Mouse (Mus musculus): ENCODE measurements around the gene Spag9. TPM values are rescaled to one million over a fixed set of nuclear protein-coding genes. Genes with fewer than 3 reads are reported as not detected.

Spag9 gene
- polyA plus RNA-seq, 1 experiment from 2014 or later = 40.4 TPM

DNA sequence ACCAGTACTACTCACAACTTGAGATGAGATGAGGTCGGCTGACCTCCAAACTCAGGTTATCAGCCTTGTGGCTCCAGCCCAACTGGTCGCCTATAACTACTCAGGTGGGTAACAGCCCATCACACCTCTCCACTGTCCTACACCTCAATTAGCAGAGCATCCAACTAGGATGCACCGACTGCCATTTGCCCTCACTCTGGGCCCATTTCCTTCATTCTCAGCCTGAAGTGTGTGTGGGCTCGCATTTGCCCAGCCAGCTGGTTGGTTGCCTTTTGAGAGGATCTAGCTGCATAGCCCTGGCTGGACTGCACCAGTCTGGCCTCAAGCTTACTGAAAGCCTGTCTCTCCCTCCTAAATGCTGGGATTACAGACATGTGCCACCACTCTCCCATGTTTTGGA lies 38.1 kb upstream of the Spag9 start:
- no peaks in the 10 kb centered on the region for H3K27me3 ChIP-seq (ENCODE audit: control insufficient read depth, insufficient read depth, low read length)
- peaks cover 24% of the 10 kb centered on the region for H3K36me3 ChIP-seq (ENCODE audit: control insufficient read depth, insufficient read depth, low read length)
- no peak overlapping the region for H3K27ac ChIP-seq (ENCODE audit: low read depth, low read length)
- H3K9me3 ChIP-seq (replicated peaks; ENCODE audit: control insufficient read depth, low read length) = no peaks in the 10 kb centered on the region
- 71% methylated on average over 4 of the region's 4 CpGs for WGBS (ENCODE audit: insufficient replicate concordance)
- no peak overlapping the region for H3K9ac ChIP-seq (ENCODE audit: low read depth, low read length)
- H3K4me2 ChIP-seq = no peak overlapping the region
- peaks cover 10% of the 10 kb centered on the region for H3K4me1 ChIP-seq (ENCODE audit: control insufficient read depth, insufficient read depth, low read length)
- no peak for ATAC-seq (replicated peaks; ENCODE audit: insufficient number of reproducible peaks, low FRiP score, low TSS enrichment)
- no peak overlapping the region for H3K4me3 ChIP-seq (ENCODE audit: low read depth, low read length)

DNA sequence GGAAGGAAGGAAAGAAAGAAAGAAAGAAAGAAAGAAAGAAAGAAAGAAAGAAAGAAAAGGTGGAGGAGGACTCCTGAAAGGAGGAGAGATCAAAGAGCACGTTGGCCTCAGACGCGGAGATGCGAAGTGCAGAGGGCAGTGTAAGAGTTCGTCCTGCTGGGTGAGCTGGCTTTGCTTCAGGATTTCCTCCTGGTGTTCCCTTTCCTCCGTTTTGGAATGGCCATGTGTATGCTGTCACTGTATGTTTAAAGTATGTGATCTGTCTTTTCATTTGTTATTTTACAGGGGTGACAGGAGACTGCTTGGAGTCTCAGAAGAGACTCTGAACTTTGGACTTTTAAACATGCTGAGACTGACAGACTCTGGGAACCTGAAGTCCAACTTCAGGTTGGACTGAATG lies 34.4 kb upstream of the Spag9 start:
- WGBS (ENCODE audit: insufficient replicate concordance) = 89% methylated on average over 6 of the region's 6 CpGs
- H3K4me2 ChIP-seq = no peak overlapping the region
- no peak overlapping the region for H3K27ac ChIP-seq (ENCODE audit: low read depth, low read length)
- peaks cover under 1% of the 10 kb centered on the region for H3K4me1 ChIP-seq (ENCODE audit: control insufficient read depth, insufficient read depth, low read length)
- H3K4me3 ChIP-seq (ENCODE audit: low read depth, low read length) = no peak overlapping the region
- H3K9ac ChIP-seq (ENCODE audit: low read depth, low read length) = no peak overlapping the region
- ATAC-seq (replicated peaks; ENCODE audit: insufficient number of reproducible peaks, low FRiP score, low TSS enrichment) = no peak
- H3K36me3 ChIP-seq (ENCODE audit: control insufficient read depth, insufficient read depth, low read length) = peaks cover 33% of the 10 kb centered on the region
- H3K9me3 ChIP-seq (replicated peaks; ENCODE audit: control insufficient read depth, low read length) = no peaks in the 10 kb centered on the region
- H3K27me3 ChIP-seq (ENCODE audit: control insufficient read depth, insufficient read depth, low read length) = no peaks in the 10 kb centered on the region

DNA sequence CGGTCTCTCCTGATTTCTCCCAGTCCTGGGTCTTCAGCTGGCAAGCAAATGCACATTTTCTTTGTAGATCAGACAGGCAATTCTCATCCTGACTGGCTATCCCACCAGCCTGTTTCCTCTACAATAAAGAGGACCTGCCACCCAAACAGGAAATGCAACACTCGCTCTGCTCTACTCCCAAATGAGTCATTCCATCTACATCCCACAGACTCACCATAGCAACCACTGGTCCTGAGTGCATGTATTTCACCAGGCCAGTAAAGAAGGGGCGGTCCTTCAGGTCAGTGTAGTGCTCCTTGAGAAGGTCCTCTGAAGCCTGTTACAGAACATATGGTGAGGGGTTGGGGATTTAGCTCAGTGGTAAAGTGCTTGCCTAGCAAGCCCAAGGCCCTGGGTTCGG lies 32.9 kb upstream of the Spag9 start:
- H3K4me3 ChIP-seq (ENCODE audit: low read depth, low read length) = no peak overlapping the region
- no peaks in the 10 kb centered on the region for H3K9me3 ChIP-seq (replicated peaks; ENCODE audit: control insufficient read depth, low read length)
- H3K27me3 ChIP-seq (ENCODE audit: control insufficient read depth, insufficient read depth, low read length) = no peaks in the 10 kb centered on the region
- 79% methylated on average over 4 of the region's 4 CpGs for WGBS (ENCODE audit: insufficient replicate concordance)
- H3K4me1 ChIP-seq (ENCODE audit: control insufficient read depth, insufficient read depth, low read length) = peaks cover 3% of the 10 kb centered on the region; the same call in 1 of the 2 replicates
- no peak for ATAC-seq (replicated peaks; ENCODE audit: insufficient number of reproducible peaks, low FRiP score, low TSS enrichment)
- H3K36me3 ChIP-seq (ENCODE audit: control insufficient read depth, insufficient read depth, low read length) = peaks cover 33% of the 10 kb centered on the region
- H3K4me2 ChIP-seq = no peak overlapping the region
- H3K27ac ChIP-seq (ENCODE audit: low read depth, low read length) = no peak overlapping the region
- no peak overlapping the region for H3K9ac ChIP-seq (ENCODE audit: low read depth, low read length)

DNA sequence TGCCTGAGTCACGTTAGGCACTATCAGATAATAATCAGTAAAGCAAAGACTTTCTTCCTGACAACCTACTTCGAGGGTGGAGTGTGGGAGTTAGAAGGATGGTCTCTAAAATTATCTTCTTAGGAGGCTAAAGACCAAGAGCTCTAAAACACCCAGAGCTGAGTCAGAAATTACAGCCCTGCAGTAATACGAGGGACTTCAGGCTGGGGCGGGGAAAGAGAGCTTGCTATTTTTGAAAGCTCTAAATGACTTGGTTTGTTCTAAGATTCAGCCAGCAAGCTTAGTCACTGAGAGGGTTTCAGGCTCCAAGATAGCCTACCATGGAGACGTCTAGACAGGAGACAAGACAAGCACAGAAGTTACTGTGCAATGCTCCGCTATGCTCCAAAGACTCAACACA lies 30.5 kb upstream of the Spag9 start:
- Histone ChIP-seq H3K4me2 (no peak overlapping the region), H3K36me3 (ENCODE audit: control insufficient read depth, insufficient read depth, low read length) (peaks cover 27% of the 10 kb centered on the region), H3K4me1 (ENCODE audit: control insufficient read depth, insufficient read depth, low read length) (peaks cover 3% of the 10 kb centered on the region; the same call in 1 of the 2 replicates), H3K4me3 (ENCODE audit: low read depth, low read length) (no peak overlapping the region), H3K9ac (ENCODE audit: low read depth, low read length) (no peak overlapping the region), H3K9me3 (replicated peaks; ENCODE audit: control insufficient read depth, low read length) (no peaks in the 10 kb centered on the region), H3K27me3 (ENCODE audit: control insufficient read depth, insufficient read depth, low read length) (no peaks in the 10 kb centered on the region), H3K27ac (ENCODE audit: low read depth, low read length) (no peak overlapping the region)
- 83% methylated on average over 6 of the region's 6 CpGs for WGBS (ENCODE audit: insufficient replicate concordance)
- ATAC-seq (replicated peaks; ENCODE audit: insufficient number of reproducible peaks, low FRiP score, low TSS enrichment) = no peak

DNA sequence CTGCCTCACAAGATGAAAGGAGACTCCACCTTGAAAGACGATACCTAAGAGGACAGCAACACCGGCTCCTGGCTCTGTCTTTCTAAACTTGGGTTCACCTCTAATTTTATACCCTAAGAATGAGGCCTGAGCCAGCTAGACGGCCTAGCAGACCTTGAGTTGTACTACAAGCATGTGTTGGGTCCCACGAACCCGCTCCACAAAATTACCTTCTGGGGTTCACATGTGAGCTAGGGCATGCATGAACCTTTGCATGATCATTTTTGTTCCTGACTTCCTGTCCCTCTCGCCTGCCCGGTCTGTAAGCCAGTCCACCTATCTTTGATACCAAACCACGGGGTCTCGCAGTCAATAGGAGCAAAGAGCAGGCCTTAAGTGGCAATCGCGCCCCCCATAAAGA lies 28.5 kb upstream of the Spag9 start:
- H3K27me3 ChIP-seq (ENCODE audit: control insufficient read depth, insufficient read depth, low read length) = no peaks in the 10 kb centered on the region
- H3K36me3 ChIP-seq (ENCODE audit: control insufficient read depth, insufficient read depth, low read length) = peaks cover 13% of the 10 kb centered on the region
- peak overlapping the region; percentile 60; the same call in 1 of the 2 replicates for H3K27ac ChIP-seq (ENCODE audit: low read depth, low read length)
- H3K9ac ChIP-seq (ENCODE audit: low read depth, low read length) = peak overlapping the region; percentile 80
- peak overlapping the region; percentile 80 for H3K4me2 ChIP-seq
- 5% methylated on average over 11 of the region's 11 CpGs for WGBS (ENCODE audit: insufficient replicate concordance)
- peak overlapping the region; percentile 69 for H3K4me3 ChIP-seq (ENCODE audit: low read depth, low read length)
- H3K9me3 ChIP-seq (replicated peaks; ENCODE audit: control insufficient read depth, low read length) = no peaks in the 10 kb centered on the region
- no peak for ATAC-seq (replicated peaks; ENCODE audit: insufficient number of reproducible peaks, low FRiP score, low TSS enrichment)
- peaks cover 3% of the 10 kb centered on the region; the same call in 1 of the 2 replicates for H3K4me1 ChIP-seq (ENCODE audit: control insufficient read depth, insufficient read depth, low read length)

DNA sequence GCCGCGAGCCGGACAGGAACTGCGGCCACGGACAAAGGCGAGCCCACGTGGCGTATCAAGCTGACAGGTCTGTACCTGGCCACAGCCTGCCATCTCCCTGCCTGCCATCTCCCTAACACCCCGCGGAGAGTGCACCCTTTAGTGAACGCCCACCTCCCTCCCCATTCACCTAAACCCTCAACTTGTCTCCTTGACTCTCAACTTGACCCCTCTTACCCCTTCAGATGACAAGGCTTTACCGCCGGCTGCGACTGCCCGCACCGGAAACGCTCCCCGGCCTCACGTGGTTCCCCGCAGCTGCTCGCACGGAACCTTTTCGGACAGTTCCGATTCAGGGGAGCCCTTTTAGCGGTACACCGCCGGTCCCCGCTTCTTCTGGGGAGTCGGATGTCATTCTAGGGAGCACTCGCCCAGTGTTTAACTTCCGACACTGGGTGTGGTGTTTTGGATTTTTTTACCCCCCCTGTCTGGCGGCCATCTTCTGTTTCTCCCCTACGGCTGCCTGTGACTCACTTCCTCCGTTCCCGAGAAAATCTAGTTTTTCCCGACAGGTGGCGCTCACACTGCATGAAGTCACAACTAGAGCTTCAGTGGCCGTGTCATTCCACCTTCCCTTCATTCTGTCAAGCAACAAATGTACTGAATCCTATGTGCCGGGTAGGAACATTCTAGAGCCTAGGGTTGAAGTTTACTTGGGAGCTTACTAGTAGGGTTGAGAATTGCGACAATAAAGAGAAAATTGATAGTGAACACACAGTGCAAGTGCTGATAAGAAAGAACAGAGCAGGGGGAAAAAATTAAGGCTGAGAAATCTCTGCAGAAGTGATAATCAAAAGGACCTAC lies 27.7 kb upstream of the Spag9 start, which contains the start of the genes Gm20390 and Nme1:
Gm20390 (minus strand) TSS at position 289 of the 843 bp plus-strand sequence.
Nme1 (minus strand) TSS at position 517 of the 843 bp plus-strand sequence.
- under 1% methylated on average over 40 of the region's 40 CpGs for WGBS (ENCODE audit: insufficient replicate concordance)
- ATAC-seq (replicated peaks; ENCODE audit: insufficient number of reproducible peaks, low FRiP score, low TSS enrichment) = peak; percentile 93
- H3K36me3 ChIP-seq (ENCODE audit: control insufficient read depth, insufficient read depth, low read length) = peaks cover 10% of the 10 kb centered on the region

DNA sequence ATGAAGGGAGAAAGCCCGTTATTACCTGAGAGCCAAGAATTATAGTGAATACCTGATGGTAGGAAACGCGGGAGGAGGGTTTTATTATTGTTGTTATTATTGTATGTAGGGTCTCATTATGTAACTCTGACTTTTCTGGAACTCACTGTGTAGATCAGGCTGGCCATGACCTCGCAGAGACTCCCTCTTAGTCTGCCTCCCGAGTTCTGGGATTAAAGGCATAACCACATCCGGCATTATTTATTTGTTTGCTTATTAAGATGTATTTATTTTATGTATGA lies 27.1 kb upstream of the Spag9 start:
- no peak for ATAC-seq (replicated peaks; ENCODE audit: insufficient number of reproducible peaks, low FRiP score, low TSS enrichment)
- WGBS (ENCODE audit: insufficient replicate concordance) = 45% methylated on average over 6 of the region's 6 CpGs
- H3K9ac ChIP-seq (ENCODE audit: low read depth, low read length) = peak overlapping the region; percentile 58; the same call in 1 of the 2 replicates

More for the DNA sequence above, 27.7 kb upstream of the Spag9 start, which contains the start of the genes Gm20390 and Nme1:
- Histone ChIP-seq H3K4me2 (peak within 1 kb of the TSS; percentile 80), H3K27me3 (ENCODE audit: control insufficient read depth, insufficient read depth, low read length) (no peaks in the 10 kb centered on the region), H3K27ac (ENCODE audit: low read depth, low read length) (peak within 1 kb of the TSS; percentile 60; the same call in 1 of the 2 replicates), H3K4me3 (ENCODE audit: low read depth, low read length) (peak within 1 kb of the TSS; percentile 69), H3K9me3 (replicated peaks; ENCODE audit: control insufficient read depth, low read length) (no peaks in the 10 kb centered on the region), H3K4me1 (ENCODE audit: control insufficient read depth, insufficient read depth, low read length) (peaks cover 3% of the 10 kb centered on the region; the same call in 1 of the 2 replicates), H3K9ac (ENCODE audit: low read depth, low read length) (peak within 1 kb of the TSS; percentile 80)

DNA sequence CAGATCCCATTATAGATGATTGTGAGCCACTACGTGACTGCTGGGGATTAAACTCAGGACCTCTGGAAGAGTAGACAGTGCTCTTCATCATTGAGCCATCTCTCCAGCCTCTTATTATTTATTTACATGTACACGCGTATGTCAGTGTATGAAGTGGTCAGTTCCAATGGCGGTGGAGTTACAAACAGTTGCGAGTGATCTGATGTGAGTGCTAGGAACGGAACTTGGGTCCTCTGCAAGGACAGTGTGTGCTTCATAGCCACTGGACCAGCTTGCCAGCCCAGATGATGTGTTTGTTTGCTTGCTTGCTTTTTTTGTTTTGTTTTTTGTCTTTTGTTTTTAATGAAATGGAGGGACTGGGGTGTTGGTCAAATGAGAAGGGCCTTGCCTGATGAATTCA lies 26.7 kb upstream of the Spag9 start:
- Histone ChIP-seq H3K27me3 (ENCODE audit: control insufficient read depth, insufficient read depth, low read length) (no peaks in the 10 kb centered on the region), H3K36me3 (ENCODE audit: control insufficient read depth, insufficient read depth, low read length) (peaks cover 10% of the 10 kb centered on the region), H3K9ac (ENCODE audit: low read depth, low read length) (no peak overlapping the region), H3K9me3 (replicated peaks; ENCODE audit: control insufficient read depth, low read length) (no peaks in the 10 kb centered on the region), H3K4me1 (ENCODE audit: control insufficient read depth, insufficient read depth, low read length) (peaks cover 3% of the 10 kb centered on the region; the same call in 1 of the 2 replicates), H3K4me3 (ENCODE audit: low read depth, low read length) (no peak overlapping the region), H3K4me2 (peak overlapping the region; percentile 52; the same call in 1 of the 2 replicates), H3K27ac (ENCODE audit: low read depth, low read length) (no peak overlapping the region)
- ATAC-seq (replicated peaks; ENCODE audit: insufficient number of reproducible peaks, low FRiP score, low TSS enrichment) = no peak
- whole genome bisulfite sequencing (ENCODE audit: insufficient replicate concordance) = 91% methylated on average over 6 of the region's 6 CpGs

More for the DNA sequence above, 27.1 kb upstream of the Spag9 start:
- H3K27me3 ChIP-seq (ENCODE audit: control insufficient read depth, insufficient read depth, low read length) = no peaks in the 10 kb centered on the region
- H3K4me2 ChIP-seq = peak overlapping the region; percentile 52
- H3K4me3 ChIP-seq (ENCODE audit: low read depth, low read length) = peak overlapping the region; percentile 69
- H3K4me1 ChIP-seq (ENCODE audit: control insufficient read depth, insufficient read depth, low read length) = peaks cover 3% of the 10 kb centered on the region; the same call in 1 of the 2 replicates
- H3K27ac ChIP-seq (ENCODE audit: low read depth, low read length) = no peak overlapping the region
- H3K36me3 ChIP-seq (ENCODE audit: control insufficient read depth, insufficient read depth, low read length) = peaks cover 10% of the 10 kb centered on the region
- H3K9me3 ChIP-seq (replicated peaks; ENCODE audit: control insufficient read depth, low read length) = no peaks in the 10 kb centered on the region

All from heart, embryonic 11.5 days (tissue).